Mouse (Mus musculus) liver, postnatal 0 days (tissue): Measurements from ENCODE around the gene Cggbp1.

Experiments used
- CTCF ChIP-seq: sonication (generic); IDR thresholded peaks from 2 replicates; pipeline ENCODE4 v1.5.1; 2016; ENCODE audit warnings: antibody characterized with exemption, low read depth
- EP300 ChIP-seq: IDR thresholded peaks from 2 replicates; pipeline ENCODE4 v1.6.1; 2016; ENCODE audit warnings: antibody characterized with exemption, low read depth, mild to moderate bottlenecking

- no peak for TF ChIP-seq CTCF
- no peak for TF ChIP-seq EP300
These were observed 33.3 kb downstream of the Cggbp1 start for GRCm38 (mm10) chr16:64885142-64885541.
